Mouse (Mus musculus) megakaryocyte-erythroid progenitor cell, adult 5 weeks (primary cell): ENCODE measurements around the gene Ap5z1. TPM values are rescaled to one million over a fixed set of nuclear protein-coding genes. Genes with fewer than 3 reads are reported as not detected.

Source experiments
- polyA plus RNA-seq: library from polyadenylated mRNA; stranded (reverse); fragments of >175 nt; gene quantifications from 2 replicates; pipeline ENCODE4 v1.2.3, GENCODE M21; 2012

The Ap5z1 gene
- 56.0 and 57.0 TPM in 2 replicates for polyA plus RNA-seq

DNA sequence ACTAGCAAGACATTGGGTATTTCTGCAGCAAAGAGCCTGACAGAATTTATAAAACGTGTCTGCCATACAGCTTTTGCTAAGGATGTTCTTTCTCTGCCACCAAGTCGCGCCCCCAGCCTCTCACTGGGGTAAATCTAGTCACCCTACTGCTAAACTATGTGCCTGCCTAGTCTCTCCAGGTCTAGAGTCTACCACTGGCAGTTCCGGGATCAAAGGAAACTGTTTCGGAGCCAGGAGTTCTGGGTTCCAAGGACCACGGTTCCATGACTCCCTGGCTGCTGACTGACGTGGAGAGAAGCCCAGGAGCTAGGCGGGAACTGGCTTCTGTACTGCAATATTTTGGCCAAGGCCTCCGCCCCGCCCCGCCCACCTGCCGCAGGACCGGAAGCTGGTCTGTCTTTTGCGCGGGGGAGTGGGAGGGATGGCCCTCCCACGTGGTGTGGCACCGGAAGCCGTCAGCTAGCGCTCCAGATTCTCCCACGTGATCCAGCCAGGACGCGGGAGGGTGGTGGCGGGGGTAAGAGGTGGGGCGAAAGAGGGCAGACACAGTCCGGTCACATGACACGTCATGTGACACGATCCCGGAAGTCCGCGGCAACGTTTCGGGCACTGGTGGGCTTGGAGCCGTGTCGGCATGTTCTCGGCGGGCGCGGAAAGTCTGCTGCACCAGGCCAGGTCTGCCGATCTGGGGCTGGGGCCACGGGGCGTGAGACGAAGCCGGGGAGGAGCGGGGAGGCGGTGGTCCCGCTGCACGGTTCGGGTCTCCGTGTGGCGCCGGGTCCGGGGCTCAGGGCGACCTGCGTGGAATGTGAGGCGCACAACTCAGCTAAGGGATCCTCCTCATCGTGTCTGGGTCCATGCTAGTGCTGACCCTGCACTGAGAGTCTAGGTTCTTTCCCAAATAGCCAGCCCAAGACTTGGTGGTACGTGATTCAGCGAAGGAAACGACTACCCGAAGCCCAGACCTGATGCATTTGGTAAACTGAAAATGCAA lies at the start of gene Ap5z1:
TSS of gene Ap5z1 (plus strand) at position 484 of the 994 bp plus-strand sequence.

Other genes with a start within 250 kb of the Ap5z1 start
- 32.9 and 36.0 TPM in 2 replicates for gene Foxk1, start 62.4 kb upstream of the Ap5z1 start, polyA plus RNA-seq
- gene Papolb, start 66.1 kb downstream of the Ap5z1 start, polyA plus RNA-seq = not detected in 2 replicates
- gene Radil, start 87.2 kb downstream of the Ap5z1 start, polyA plus RNA-seq = 0.01 and 0.08 TPM in 2 replicates
- gene Mmd2, start 144.9 kb downstream of the Ap5z1 start, polyA plus RNA-seq = not detected in 2 replicates
- 13.0 and 19.8 TPM in 2 replicates for gene Wipi2, start 163.8 kb downstream of the Ap5z1 start, polyA plus RNA-seq
- gene Slc29a4, start 228.6 kb downstream of the Ap5z1 start, polyA plus RNA-seq = 0.03 and 0.19 TPM in 2 replicates